Mouse (Mus musculus) stomach, postnatal 0 days (tissue): ENCODE measurements around the gene Olfr1135. TPM values are rescaled to one million over a fixed set of nuclear protein-coding genes. Genes with fewer than 3 reads are reported as not detected.

Experiments
- ATAC-seq: fragments of 200-750 bp; cut with Nextera tagmentation; 2 replicates; pipeline ENCODE4 v1.8.0; 2017; ENCODE audit not compliant: low FRiP score, low TSS enrichment
- DNase-seq: peaks from one replicate; pipeline ENCODE4 v3.0.0-alpha.2; 2016; ENCODE audit warnings: low spot score
- H3K27ac ChIP-seq: fragments of 300-500 bp; sonication (generic); replicated peaks from 2 replicates; pipeline ENCODE4 v1.5.1; 2014; ENCODE audit warnings: mild to moderate bottlenecking, control low read depth
- H3K27me3 ChIP-seq: fragments of 300-500 bp; sonication (generic); 2 replicates; pipeline ENCODE4 v1.6.1; 2014; ENCODE audit warnings: low read length; ENCODE audit not compliant: control insufficient read depth, insufficient read depth
- H3K36me3 ChIP-seq: fragments of 300-500 bp; sonication (generic); 2 replicates; pipeline ENCODE4 v1.6.1; 2014; ENCODE audit warnings: low read length, mixed read lengths; ENCODE audit not compliant: control insufficient read depth, insufficient read depth
- H3K4me1 ChIP-seq: fragments of 300-500 bp; sonication (generic); replicated peaks from 2 replicates; pipeline ENCODE4 v1.6.1; 2014; ENCODE audit warnings: antibody characterized with exemption; ENCODE audit not compliant: control insufficient read depth, insufficient read depth
- H3K4me2 ChIP-seq: fragments of 300-500 bp; sonication (generic); replicated peaks from 2 replicates; pipeline ENCODE4 v1.6.1; 2014; ENCODE audit warnings: low read depth, mild to moderate bottlenecking, control low read depth, moderate library complexity
- H3K4me3 ChIP-seq: fragments of 300-500 bp; sonication (generic); 2 replicates; pipeline ENCODE4 v1.5.1; 2014; ENCODE audit warnings: low read depth, low read length, control low read depth
- H3K9ac ChIP-seq: fragments of 300-500 bp; sonication (generic); 2 replicates; pipeline ENCODE4 v1.6.1; 2014; ENCODE audit warnings: mild to moderate bottlenecking, low read length, control low read depth, mixed read lengths
- H3K9me3 ChIP-seq: fragments of 300-500 bp; sonication (generic); 2 replicates; pipeline ENCODE4 v1.6.1; 2016; ENCODE audit warnings: low read length; ENCODE audit not compliant: control insufficient read depth
- CTCF ChIP-seq: IDR thresholded peaks from 2 replicates; pipeline ENCODE4 v1.5.1; 2016; ENCODE audit warnings: antibody characterized with exemption, low read depth, mild to moderate bottlenecking, moderate library complexity
- EP300 ChIP-seq: optimal IDR thresholded peaks from 2 replicates; pipeline ENCODE3; 2016; ENCODE audit warnings: antibody characterized with exemption
- WGBS: fragments of 180-500 bp; shearing (Covaris S2); extraction: QIAGEN DNeasy Blood & Tissue Kit; methylation state at CpG from one replicate; pipeline ENCODE4 v1.1.7; 2014; 5-methylcytosine and 5-hydroxymethylcytosine counted together
- polyA plus RNA-seq: library from polyadenylated mRNA; unstranded; fragments of >200 nt; fragmentation: Nextera tagmentation; extraction: Ambion mirVana; gene quantifications from 2 replicates; pipeline ENCODE4 v1.2.1, GENCODE M21; 2015

Olfr1135 gene
- polyA plus RNA-seq, result not detected in 2 replicates

- no peak within 1 kb of the TSS for H3K9ac ChIP-seq
- H3K27ac ChIP-seq, result no peak within 1 kb of the TSS
- 16% methylated on average over 1 of the region's 1 CpGs for WGBS
- TF ChIP-seq CTCF, result no peak
- no peak for TF ChIP-seq EP300
- ATAC-seq (no peak), DNase-seq (no peak)
- H3K36me3 ChIP-seq, result no peaks in the 10 kb centered on the region
- no peaks in the 10 kb centered on the region for H3K9me3 ChIP-seq
- no peaks in the 10 kb centered on the region for H3K27me3 ChIP-seq
- no peak within 1 kb of the TSS for H3K4me2 ChIP-seq
- no peaks in the 10 kb centered on the region for H3K4me1 ChIP-seq
- no peak within 1 kb of the TSS for H3K4me3 ChIP-seq
These were observed at the start of gene Olfr1135 for GRCm38 (mm10) chr2:87673564-87673963. TSS of gene Olfr1135 (minus strand) at chr2:87673664.

GRCm38 (mm10) chr2:87713079-87713478 lies 39.6 kb upstream of the Olfr1135 start, which contains the start of gene Olfr1137:
TSS of gene Olfr1137 (minus strand) at chr2:87713179.
- no peaks in the 10 kb centered on the region for H3K27me3 ChIP-seq
- no peak for DNase-seq
- H3K4me3 ChIP-seq, result no peak within 1 kb of the TSS
- no peak within 1 kb of the TSS for H3K27ac ChIP-seq
- TF ChIP-seq CTCF (no peak), EP300 (no peak)
- ATAC-seq, result no peak
- no peaks in the 10 kb centered on the region for H3K4me1 ChIP-seq
- H3K9ac ChIP-seq, result no peak within 1 kb of the TSS
- H3K36me3 ChIP-seq, result no peaks in the 10 kb centered on the region
- no peak within 1 kb of the TSS for H3K4me2 ChIP-seq
- H3K9me3 ChIP-seq, result no peaks in the 10 kb centered on the region

- Histone ChIP-seq H3K27me3 (no peaks in the 10 kb centered on the region), H3K4me3 (no peak within 1 kb of the TSS), H3K9me3 (no peaks in the 10 kb centered on the region), H3K36me3 (no peaks in the 10 kb centered on the region), H3K9ac (no peak within 1 kb of the TSS), H3K4me1 (no peaks in the 10 kb centered on the region), H3K27ac (no peak within 1 kb of the TSS), H3K4me2 (no peak within 1 kb of the TSS)
- TF ChIP-seq EP300 (no peak), CTCF (no peak)
- ATAC-seq (no peak), DNase-seq (no peak)
These were observed 20.4 kb upstream of the Olfr1135 start, which contains the start of gene Olfr1136 for GRCm38 (mm10) chr2:87693847-87694246. TSS of gene Olfr1136 (minus strand) at chr2:87693947.

GRCm38 (mm10) chr2:87658360-87658759 lies 15.1 kb downstream of the Olfr1135 start, which contains the start of gene Olfr1134:
TSS of gene Olfr1134 (minus strand) at chr2:87658460.
- H3K36me3 ChIP-seq, result no peaks in the 10 kb centered on the region
- H3K27ac ChIP-seq, result no peak within 1 kb of the TSS
- H3K4me2 ChIP-seq, result no peak within 1 kb of the TSS
- DNase-seq (no peak), ATAC-seq (no peak)
- no peaks in the 10 kb centered on the region for H3K4me1 ChIP-seq
- H3K4me3 ChIP-seq, result no peak within 1 kb of the TSS
- WGBS, result 83% methylated on average over 2 of the region's 2 CpGs
- TF ChIP-seq EP300, result no peak
- no peak for TF ChIP-seq CTCF
- no peaks in the 10 kb centered on the region for H3K9me3 ChIP-seq
- no peak within 1 kb of the TSS for H3K9ac ChIP-seq
- H3K27me3 ChIP-seq, result no peaks in the 10 kb centered on the region

GRCm38 (mm10) chr2:87647274-87647673 lies 26.2 kb downstream of the Olfr1135 start, which contains the start of gene Olfr1133:
TSS of gene Olfr1133 (minus strand) at chr2:87647374.
- no peaks in the 10 kb centered on the region for H3K36me3 ChIP-seq
- H3K4me3 ChIP-seq, result no peak within 1 kb of the TSS
- no peak for ATAC-seq
- no peak within 1 kb of the TSS for H3K4me2 ChIP-seq
- H3K4me1 ChIP-seq, result no peaks in the 10 kb centered on the region
- no peaks in the 10 kb centered on the region for H3K9me3 ChIP-seq
- no peak within 1 kb of the TSS for H3K27ac ChIP-seq
- no peaks in the 10 kb centered on the region for H3K27me3 ChIP-seq
- no peak for TF ChIP-seq EP300
- no peak for DNase-seq
- H3K9ac ChIP-seq, result no peak within 1 kb of the TSS

- ATAC-seq (no peak), DNase-seq (no peak)
- Histone ChIP-seq H3K4me1 (no peaks in the 10 kb centered on the region), H3K27me3 (no peaks in the 10 kb centered on the region), H3K4me3 (no peak overlapping the region), H3K9ac (no peak overlapping the region), H3K27ac (no peak overlapping the region), H3K9me3 (no peaks in the 10 kb centered on the region), H3K36me3 (no peaks in the 10 kb centered on the region), H3K4me2 (no peak overlapping the region)
- TF ChIP-seq CTCF, result no peak
- no peak for TF ChIP-seq EP300
These were observed 31.0 kb downstream of the Olfr1135 start for GRCm38 (mm10) chr2:87642441-87642840.
